Mouse (Mus musculus) MEL (cell line): ENCODE measurements at regions not wholly inside any gene's neighbourhood (a gene's known extent, or its start where the extent isn't known, plus 50 kb on each side); places are given as distances from the start of the nearest gene placed in this dataset.

Source experiments
- DNase-seq: peaks from one replicate; pipeline ENCODE4 v3.0.0; 2011; ENCODE audit warnings: low read depth, low spot score
- H3K27ac ChIP-seq: 2 replicates; pipeline ENCODE4 v1.5.1; 2012; ENCODE audit warnings: low read depth, mild to moderate bottlenecking, control low read depth, low read length, moderate library complexity; ENCODE audit not compliant: control insufficient read depth
- H3K27me3 ChIP-seq, 2 experiments: fragments of 150-350 bp in 1 of 2; sonication (generic) in 1 of 2; 2 replicates each; pipeline ENCODE4 v1.6.1; 2012; ENCODE audit warnings: low read length in 2 of 2, mild to moderate bottlenecking in 2 of 2, improper control_type of control experiment in 1 of 2, moderate library complexity in 1 of 2; ENCODE audit not compliant: insufficient read depth in 2 of 2, control insufficient read depth in 1 of 2
- H3K36me3 ChIP-seq, 2 experiments: 2 replicates each; pipeline ENCODE4 v1.6.1; 2012 to 2014; ENCODE audit warnings: low read length in 2 of 2, improper control_type of control experiment in 1 of 2, inconsistent platforms in 1 of 2, mild to moderate bottlenecking in 1 of 2; ENCODE audit not compliant: insufficient read depth in 2 of 2, control insufficient read depth in 1 of 2
- H3K4me1 ChIP-seq, 2 experiments: fragments of 150-350 bp in 1 of 2; sonication (generic) in 1 of 2; 2 replicates each; pipeline ENCODE4 v1.6.1; 2012; ENCODE audit warnings: low read length in 2 of 2, improper control_type of control experiment in 1 of 2, mild to moderate bottlenecking in 1 of 2; ENCODE audit not compliant: insufficient read depth in 2 of 2, control insufficient read depth in 1 of 2
- H3K4me3 ChIP-seq, 2 experiments: fragments of 150-350 bp in 1 of 2; sonication (generic) in 1 of 2; 2 replicates each; pipeline ENCODE4 v1.5.1; 2012; ENCODE audit warnings: low read depth in 2 of 2, low read length in 2 of 2, mild to moderate bottlenecking in 2 of 2, moderate library complexity in 2 of 2, control low read depth in 1 of 2, improper control_type of control experiment in 1 of 2; ENCODE audit not compliant: control insufficient read depth in 1 of 2, insufficient read depth in 1 of 2
- H3K79me2 ChIP-seq: 2 replicates; pipeline ENCODE4 v1.6.1; 2012; ENCODE audit warnings: mild to moderate bottlenecking, low read length, moderate library complexity; ENCODE audit not compliant: control insufficient read depth, poor library complexity, insufficient read depth
- H3K9ac ChIP-seq: 2 replicates; pipeline ENCODE4 v1.6.1; 2012; ENCODE audit warnings: low read depth, mild to moderate bottlenecking, control low read depth, low read length, moderate library complexity; ENCODE audit not compliant: control insufficient read depth, poor library complexity, severe bottlenecking
- H3K9me3 ChIP-seq: fragments of 150-350 bp; sonication (generic); replicated peaks from 2 replicates; pipeline ENCODE4 v1.6.1; 2012; ENCODE audit warnings: mild to moderate bottlenecking, low read length, improper control_type of control experiment, moderate library complexity; ENCODE audit not compliant: insufficient read depth
- CHD1 ChIP-seq: IDR thresholded peaks from 2 replicates; pipeline ENCODE4 v1.6.1; 2012; ENCODE audit warnings: low read depth, mild to moderate bottlenecking, inconsistent platforms, low read length, improper control_type of control experiment
- CTCF ChIP-seq, 3 experiments: IDR thresholded peaks in 2 of 3; conservative IDR thresholded peaks in 1 of 3; 2 replicates each; pipeline ENCODE4 v1.5.1; 2011 to 2012; ENCODE audit warnings: low read length in 3 of 3, low read depth in 2 of 3, mild to moderate bottlenecking in 2 of 3, improper control_type of control experiment in 1 of 3, inconsistent platforms in 1 of 3, mixed read lengths in 1 of 3, moderate library complexity in 1 of 3; ENCODE audit not compliant: control insufficient read depth in 1 of 3, insufficient read depth in 1 of 3, poor library complexity in 1 of 3, severe bottlenecking in 1 of 3
- ELF1 ChIP-seq: IDR thresholded peaks from 2 replicates; pipeline ENCODE4 v1.6.1; 2014; ENCODE audit warnings: low read depth, mild to moderate bottlenecking, inconsistent platforms, low read length, improper control_type of control experiment, moderate library complexity
- EP300 ChIP-seq, 2 experiments: IDR thresholded peaks; 2 replicates each; pipeline ENCODE4 v1.6.1; 2011; ENCODE audit warnings: improper control_type of control experiment in 2 of 2, low read length in 2 of 2, low read depth in 1 of 2, mild to moderate bottlenecking in 1 of 2
- ETS1 ChIP-seq: IDR thresholded peaks from 2 replicates; pipeline ENCODE4 v1.6.1; 2012; ENCODE audit warnings: low read depth, mild to moderate bottlenecking, inconsistent platforms, low read length, improper control_type of control experiment, moderate library complexity
- GATA1 ChIP-seq: IDR thresholded peaks from 2 replicates; pipeline ENCODE4 v1.6.1; 2011; ENCODE audit warnings: low read depth, low read length, improper control_type of control experiment
- MAFK ChIP-seq: IDR thresholded peaks from 2 replicates; pipeline ENCODE4 v1.6.1; 2011; ENCODE audit warnings: low read depth, mild to moderate bottlenecking, low read length, improper control_type of control experiment, borderline replicate concordance
- MEF2A ChIP-seq: IDR thresholded peaks from 2 replicates; pipeline ENCODE4 v1.6.1; 2014; ENCODE audit warnings: low read depth, mild to moderate bottlenecking, inconsistent platforms, low read length, improper control_type of control experiment; ENCODE audit not compliant: poor library complexity, insufficient replicate concordance, severe bottlenecking; ENCODE audit errors: extremely low read depth
- MYB ChIP-seq: IDR thresholded peaks from 2 replicates; pipeline ENCODE4 v1.6.1; 2011; ENCODE audit warnings: mild to moderate bottlenecking, low read depth, low read length, improper control_type of control experiment
- NELFE ChIP-seq: IDR thresholded peaks from 2 replicates; pipeline ENCODE4 v1.6.1; 2011; ENCODE audit warnings: low read depth, low read length, improper control_type of control experiment
- POLR2A ChIP-seq, 2 experiments: IDR thresholded peaks; 2 replicates each; pipeline ENCODE4 v1.6.1; 2011 to 2012; ENCODE audit warnings: low read length in 2 of 2, mild to moderate bottlenecking in 2 of 2, control low read depth in 1 of 2, improper control_type of control experiment in 1 of 2, low read depth in 1 of 2, moderate library complexity in 1 of 2; ENCODE audit not compliant: control insufficient read depth in 1 of 2, insufficient read depth in 1 of 2, poor library complexity in 1 of 2
- RAD21 ChIP-seq: IDR thresholded peaks from 2 replicates; pipeline ENCODE4 v1.6.1; 2011; ENCODE audit warnings: mild to moderate bottlenecking, low read depth, low read length, improper control_type of control experiment
- SIN3A ChIP-seq: IDR thresholded peaks from 2 replicates; pipeline ENCODE4 v1.6.1; 2012; ENCODE audit warnings: low read length, improper control_type of control experiment, inconsistent platforms
- SMC3 ChIP-seq: IDR thresholded peaks from 2 replicates; pipeline ENCODE4 v1.6.1; 2011; ENCODE audit warnings: low read depth, low read length, improper control_type of control experiment
- USF2 ChIP-seq, 2 experiments: IDR thresholded peaks; 2 replicates each; pipeline ENCODE4 v1.6.1; 2011 to 2012; ENCODE audit warnings: improper control_type of control experiment in 2 of 2, low read length in 2 of 2, borderline replicate concordance in 1 of 2, inconsistent platforms in 1 of 2, low read depth in 1 of 2, mild to moderate bottlenecking in 1 of 2; ENCODE audit not compliant: insufficient read depth in 1 of 2
- ZC3H11A ChIP-seq: IDR thresholded peaks from 2 replicates; pipeline ENCODE4 v1.6.1; 2012; ENCODE audit warnings: low read depth, mild to moderate bottlenecking, inconsistent platforms, low read length, improper control_type of control experiment
- ZKSCAN1 ChIP-seq: IDR thresholded peaks from 2 replicates; pipeline ENCODE4 v1.6.1; 2012; ENCODE audit warnings: low read depth, mild to moderate bottlenecking, inconsistent platforms, low read length, improper control_type of control experiment, moderate library complexity

GRCm38 (mm10) chr15:3171774-3172173 is 96.6 kb upstream of the Selenop start:
- Histone ChIP-seq H3K4me1 (peaks cover 0 to 14% of the 10 kb centered on the region in 2 experiments; a peak in 3 of 4 replicates), H3K9me3 (no peaks in the 10 kb centered on the region), H3K36me3 (peaks cover 0 to 5% of the 10 kb centered on the region in 2 experiments; a peak in 2 of 4 replicates), H3K27ac (peak overlapping the region; percentile 50), H3K79me2 (no peaks in the 10 kb centered on the region), H3K9ac (no peak overlapping the region; the same call in 1 of the 2 replicates), H3K4me3 (no peak overlapping the region), H3K27me3 (no peaks in the 10 kb centered on the region)
- 0 out of 2 replicates have a peak, but pooled peaks have one; percentile 23 for TF ChIP-seq ETS1
- TF ChIP-seq MAFK: no peak
- no peak for TF ChIP-seq ELF1
- TF ChIP-seq MYB: peak; percentile 78; the same call in 1 of the 2 replicates
- TF ChIP-seq EP300 (IDR thresholded peaks at IDR 0.05; ENCODE audit: low read depth in 1 of 2, low read length in 2 of 2): peak; percentile 41 to 85
- peak; percentile 17; the same call in 1 of the 2 replicates for TF ChIP-seq SIN3A
- peak; percentile 45; the same call in 1 of the 2 replicates for TF ChIP-seq GATA1
- DNase-seq: peak; percentile 62

GRCm38 (mm10) chr15:3174072-3174471 is 94.3 kb upstream of the Selenop start:
- Histone ChIP-seq H3K27me3 (no peaks in the 10 kb centered on the region), H3K4me3 (peak overlapping the region; percentile 34 to 47; a peak in 3 of 4 replicates), H3K4me1 (peaks cover 0 to 14% of the 10 kb centered on the region in 2 experiments; a peak in 3 of 4 replicates), H3K36me3 (peaks cover 0 to 5% of the 10 kb centered on the region in 2 experiments; a peak in 2 of 4 replicates), H3K9ac (peak overlapping the region; percentile 25; the same call in 1 of the 2 replicates), H3K27ac (peak overlapping the region; percentile 28), H3K79me2 (no peaks in the 10 kb centered on the region), H3K9me3 (no peaks in the 10 kb centered on the region)
- peak in 1 of 2 experiments; percentile 40; a peak in 1 of 4 replicates for TF ChIP-seq POLR2A (IDR thresholded peaks at IDR 0.05; ENCODE audit: control insufficient read depth in 1 of 2, insufficient read depth in 1 of 2, low read depth in 1 of 2, low read length in 2 of 2, poor library complexity in 1 of 2)
- TF ChIP-seq NELFE: peak; percentile 28; the same call in 1 of the 2 replicates
- no peak for TF ChIP-seq SMC3
- TF ChIP-seq, all 39 proteins: peak for 2
- peak; percentile 81 for DNase-seq

DNA sequence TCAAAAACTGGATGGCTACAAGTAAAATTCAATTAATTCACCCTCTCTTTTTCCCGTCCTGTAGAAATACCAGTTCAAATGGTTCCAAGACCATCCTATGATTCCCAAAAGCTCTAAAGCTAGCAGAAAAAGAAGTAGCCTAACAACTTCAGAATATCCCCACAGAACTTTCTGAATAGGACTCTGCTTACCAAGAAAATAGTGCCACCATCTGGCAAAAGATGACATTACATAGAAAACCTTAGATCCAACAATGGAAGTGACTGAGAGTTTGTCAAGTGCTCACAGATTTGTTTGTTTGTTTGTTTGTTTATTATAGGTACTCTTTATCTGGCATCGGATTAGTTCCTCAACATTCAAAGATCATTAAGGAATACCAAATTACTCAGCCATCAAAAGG is 93.5 kb upstream of the Selenop start:
- Histone ChIP-seq H3K27me3 (no peaks in the 10 kb centered on the region), H3K9ac (no peak overlapping the region), H3K79me2 (no peaks in the 10 kb centered on the region), H3K27ac (no peak overlapping the region), H3K4me3 (no peak overlapping the region), H3K36me3 (peaks cover 0 to 5% of the 10 kb centered on the region in 2 experiments; a peak in 2 of 4 replicates), H3K9me3 (no peaks in the 10 kb centered on the region), H3K4me1 (peaks cover 0 to 14% of the 10 kb centered on the region in 2 experiments; a peak in 3 of 4 replicates)
- TF ChIP-seq CTCF (IDR thresholded peaks at IDR 0.05 in 2 of 3, conservative IDR thresholded peaks at IDR 0.05 in 1 of 3; ENCODE audit: control insufficient read depth in 1 of 3, insufficient read depth in 1 of 3, low read depth in 2 of 3, low read length in 3 of 3, poor library complexity in 1 of 3, severe bottlenecking in 1 of 3) (peak in 2 of 3 experiments; percentile 27 to 64; a peak in 3 of 6 replicates), USF2 (IDR thresholded peaks at IDR 0.05; ENCODE audit: borderline replicate concordance in 1 of 2, insufficient read depth in 1 of 2, low read depth in 1 of 2, low read length in 2 of 2) (no peak), ZC3H11A (peak; percentile 55), MAFK (no peak), ZKSCAN1 (no peak), CHD1 (no peak), EP300 (IDR thresholded peaks at IDR 0.05; ENCODE audit: low read depth in 1 of 2, low read length in 2 of 2) (no peak), RAD21 (peak; percentile 86), SMC3 (peak; percentile 63), MEF2A (no peak)
- DNase-seq: peak; percentile 82
